Mouse (Mus musculus): ENCODE results near the gene Agap2. TPM values are rescaled to one million over a fixed set of nuclear protein-coding genes. Genes with fewer than 3 reads are reported as not detected.

Gene Agap2
- polyA plus RNA-seq, 1 experiment from 2014 or later = 0.42 TPM

GRCm38 (mm10) chr10:127094382-127094802, 19.3 kb downstream of the Agap2 start:
- H3K27ac ChIP-seq = no peak overlapping the region
- no peak overlapping the region for H3K4me3 ChIP-seq (ENCODE audit: inconsistent target)
- no peaks in the 10 kb centered on the region for H3K79me2 ChIP-seq (ENCODE audit: inconsistent target)
- WGBS (ENCODE audit: missing documents) = 58% methylated on average over 7 of the region's 7 CpGs
- H3K36me3 ChIP-seq (ENCODE audit: inconsistent target) = peaks cover 44% of the 10 kb centered on the region

GRCm38 (mm10) chr10:127098514-127098913, 23.4 kb downstream of the Agap2 start:
- H3K27ac ChIP-seq = no peak overlapping the region
- H3K4me3 ChIP-seq (ENCODE audit: inconsistent target) = no peak overlapping the region
- H3K79me2 ChIP-seq (ENCODE audit: inconsistent target) = no peaks in the 10 kb centered on the region
- H3K36me3 ChIP-seq (ENCODE audit: inconsistent target) = peaks cover 52% of the 10 kb centered on the region
- WGBS (ENCODE audit: missing documents) = 94% methylated on average over 20 of the region's 20 CpGs

- Histone ChIP-seq H3K27ac (no peak overlapping the region), H3K36me3 (ENCODE audit: inconsistent target) (peaks cover 52% of the 10 kb centered on the region), H3K4me3 (ENCODE audit: inconsistent target) (no peak overlapping the region), H3K79me2 (ENCODE audit: inconsistent target) (no peaks in the 10 kb centered on the region)
- WGBS (ENCODE audit: missing documents) = 90% methylated on average over 10 of the region's 10 CpGs
Observed at GRCm38 (mm10) chr10:127099191-127099590, 24.1 kb downstream of the Agap2 start.

GRCm38 (mm10) chr10:127099868-127100267, 24.8 kb downstream of the Agap2 start:
- no peak overlapping the region for H3K4me3 ChIP-seq (ENCODE audit: inconsistent target)
- H3K36me3 ChIP-seq (ENCODE audit: inconsistent target) = peaks cover 51% of the 10 kb centered on the region
- H3K79me2 ChIP-seq (ENCODE audit: inconsistent target) = no peaks in the 10 kb centered on the region
- H3K27ac ChIP-seq = no peak overlapping the region
- 75% methylated on average over 15 of the region's 15 CpGs for WGBS (ENCODE audit: missing documents)

GRCm38 (mm10) chr10:127100414-127100813, 25.3 kb downstream of the Agap2 start:
- Histone ChIP-seq H3K4me3 (ENCODE audit: inconsistent target) (no peak overlapping the region), H3K27ac (no peak overlapping the region), H3K79me2 (ENCODE audit: inconsistent target) (no peaks in the 10 kb centered on the region), H3K36me3 (ENCODE audit: inconsistent target) (peaks cover 46% of the 10 kb centered on the region)
- 71% methylated on average over 8 of the region's 8 CpGs for WGBS (ENCODE audit: missing documents)

- H3K36me3 ChIP-seq (ENCODE audit: inconsistent target) = peaks cover 38% of the 10 kb centered on the region
- no peak overlapping the region for H3K4me3 ChIP-seq (ENCODE audit: inconsistent target)
- H3K79me2 ChIP-seq (ENCODE audit: inconsistent target) = no peaks in the 10 kb centered on the region
- H3K27ac ChIP-seq = no peak overlapping the region
- WGBS (ENCODE audit: missing documents) = 57% methylated on average over 6 of the region's 6 CpGs
Observed at GRCm38 (mm10) chr10:127101151-127101550, 26.1 kb downstream of the Agap2 start.

GRCm38 (mm10) chr10:127103631-127104030, 28.5 kb downstream of the Agap2 start:
- H3K4me3 ChIP-seq (ENCODE audit: inconsistent target) = no peak overlapping the region
- 2% methylated on average over 7 of the region's 7 CpGs for WGBS (ENCODE audit: missing documents)
- H3K36me3 ChIP-seq (ENCODE audit: inconsistent target) = peaks cover 21% of the 10 kb centered on the region; the same call in 1 of the 2 replicates
- peak overlapping the region; percentile 29; the same call in 1 of the 2 replicates for H3K27ac ChIP-seq
- H3K79me2 ChIP-seq (ENCODE audit: inconsistent target) = no peaks in the 10 kb centered on the region

GRCm38 (mm10) chr10:127107563-127108261, 32.6 kb downstream of the Agap2 start:
- H3K36me3 ChIP-seq (ENCODE audit: inconsistent target) = peaks cover 12% of the 10 kb centered on the region; the same call in 1 of the 2 replicates
- 47% methylated on average over 16 of the region's 16 CpGs for WGBS (ENCODE audit: missing documents)
- H3K4me3 ChIP-seq (ENCODE audit: inconsistent target) = no peak overlapping the region
- H3K79me2 ChIP-seq (ENCODE audit: inconsistent target) = no peaks in the 10 kb centered on the region
- no peak overlapping the region for H3K27ac ChIP-seq

- H3K27ac ChIP-seq = no peak overlapping the region
Observed at GRCm38 (mm10) chr10:127108262-127108583, 33.1 kb downstream of the Agap2 start.

GRCm38 (mm10) chr10:127111001-127111887, 36.2 kb downstream of the Agap2 start:
- Histone ChIP-seq H3K4me3 (ENCODE audit: inconsistent target) (no peak overlapping the region), H3K79me2 (ENCODE audit: inconsistent target) (no peaks in the 10 kb centered on the region), H3K27ac (no peak overlapping the region), H3K36me3 (ENCODE audit: inconsistent target) (peaks cover 24% of the 10 kb centered on the region; the same call in 1 of the 2 replicates)
- 56% methylated on average over 14 of the region's 15 CpGs for WGBS (ENCODE audit: missing documents)

More at GRCm38 (mm10) chr10:127108262-127108583, 33.1 kb downstream of the Agap2 start:
- H3K79me2 ChIP-seq (ENCODE audit: inconsistent target) = no peaks in the 10 kb centered on the region
- no peak overlapping the region for H3K4me3 ChIP-seq (ENCODE audit: inconsistent target)
- H3K36me3 ChIP-seq (ENCODE audit: inconsistent target) = peaks cover 17% of the 10 kb centered on the region; the same call in 1 of the 2 replicates
- WGBS (ENCODE audit: missing documents) = 69% methylated on average over 3 of the region's 3 CpGs

- peak overlapping the region; percentile 5; the same call in 1 of the 2 replicates for H3K27ac ChIP-seq
- 49% methylated on average over 11 of the region's 11 CpGs for WGBS (ENCODE audit: missing documents)
- peaks cover 47% of the 10 kb centered on the region for H3K36me3 ChIP-seq (ENCODE audit: inconsistent target)
- no peak overlapping the region for H3K4me3 ChIP-seq (ENCODE audit: inconsistent target)
- H3K79me2 ChIP-seq (ENCODE audit: inconsistent target) = no peaks in the 10 kb centered on the region
Observed at GRCm38 (mm10) chr10:127114408-127114807, 39.3 kb downstream of the Agap2 start.

- peaks cover 48% of the 10 kb centered on the region for H3K36me3 ChIP-seq (ENCODE audit: inconsistent target)
- H3K4me3 ChIP-seq (ENCODE audit: inconsistent target) = no peak overlapping the region
- WGBS (ENCODE audit: missing documents) = 57% methylated on average over 2 of the region's 2 CpGs
- 0 out of 2 replicates have a peak overlapping the region, but pooled peaks have one; percentile 5 for H3K27ac ChIP-seq
- H3K79me2 ChIP-seq (ENCODE audit: inconsistent target) = peaks cover 5% of the 10 kb centered on the region; the same call in 1 of the 2 replicates
Observed at GRCm38 (mm10) chr10:127115068-127115467, 40.0 kb downstream of the Agap2 start.

GRCm38 (mm10) chr10:127118470-127118869, 43.4 kb downstream of the Agap2 start:
- Histone ChIP-seq H3K27ac (no peak overlapping the region), H3K79me2 (ENCODE audit: inconsistent target) (peaks cover 14% of the 10 kb centered on the region), H3K4me3 (ENCODE audit: inconsistent target) (no peak overlapping the region), H3K36me3 (ENCODE audit: inconsistent target) (peaks cover 36% of the 10 kb centered on the region)
- WGBS (ENCODE audit: missing documents) = 92% methylated on average over 11 of the region's 11 CpGs

- H3K4me3 ChIP-seq (ENCODE audit: inconsistent target) = no peak overlapping the region
- H3K79me2 ChIP-seq (ENCODE audit: inconsistent target) = peaks cover 14% of the 10 kb centered on the region
- WGBS (ENCODE audit: missing documents) = 98% methylated on average over 10 of the region's 10 CpGs
- H3K36me3 ChIP-seq (ENCODE audit: inconsistent target) = peaks cover 36% of the 10 kb centered on the region
- no peak overlapping the region for H3K27ac ChIP-seq
Observed at GRCm38 (mm10) chr10:127119229-127119628, 44.1 kb downstream of the Agap2 start.

Data from macrophage (primary cell).